Mouse (Mus musculus) lung, embryonic 14.5 days (tissue): ENCODE measurements around the gene Gm20388. TPM values are rescaled to one million over a fixed set of nuclear protein-coding genes. Genes with fewer than 3 reads are reported as not detected.
A peak's percentile ranks its signal among the peaks of the same experiment; 100 is the strongest.

Experiments used
- ATAC-seq: fragments of 200-750 bp; cut with Nextera tagmentation; 2 replicates; pipeline ENCODE4 v1.8.0; 2017; ENCODE audit warnings: mild to moderate bottlenecking, moderate TSS enrichment, moderate library complexity; ENCODE audit not compliant: insufficient read depth
- DNase-seq: peaks from one replicate; pipeline ENCODE4 v3.0.0-alpha.2; 2015
- H3K27ac ChIP-seq: fragments of 300-500 bp; sonication (generic); 2 replicates; pipeline ENCODE4 v1.5.1; 2014; ENCODE audit warnings: low read depth, mild to moderate bottlenecking, moderate library complexity
- H3K27me3 ChIP-seq: fragments of 300-500 bp; sonication (generic); 2 replicates; pipeline ENCODE4 v1.6.1; 2014; ENCODE audit warnings: low read length, control low read depth; ENCODE audit not compliant: insufficient read depth
- H3K36me3 ChIP-seq: fragments of 300-500 bp; sonication (generic); 2 replicates; pipeline ENCODE4 v1.6.1; 2014; ENCODE audit warnings: control low read depth; ENCODE audit not compliant: insufficient read depth
- H3K4me1 ChIP-seq: fragments of 300-500 bp; sonication (generic); 2 replicates; pipeline ENCODE4 v1.6.1; 2014; ENCODE audit warnings: antibody characterized with exemption, control low read depth; ENCODE audit not compliant: insufficient read depth
- H3K4me2 ChIP-seq: fragments of 300-500 bp; sonication (generic); 2 replicates; pipeline ENCODE4 v1.6.1; 2014; ENCODE audit warnings: mild to moderate bottlenecking
- H3K4me3 ChIP-seq: fragments of 300-500 bp; sonication (generic); 2 replicates; pipeline ENCODE4 v1.5.1; 2014; ENCODE audit warnings: low read depth, low read length
- H3K9ac ChIP-seq: fragments of 300-500 bp; sonication (generic); 2 replicates; pipeline ENCODE4 v1.6.1; 2014
- H3K9me3 ChIP-seq: fragments of 300-500 bp; sonication (generic); 2 replicates; pipeline ENCODE4 v1.6.1; 2016; ENCODE audit warnings: low read depth, low read length, control low read depth
- CTCF ChIP-seq: IDR thresholded peaks from 2 replicates; pipeline ENCODE4 v1.5.1; 2016; ENCODE audit warnings: antibody characterized with exemption, low read depth
- WGBS: fragments of 180-500 bp; shearing (Covaris S2); extraction: QIAGEN DNeasy Blood & Tissue Kit; methylation state at CpG from one replicate; pipeline ENCODE4 v1.1.7; 2014; 5-methylcytosine and 5-hydroxymethylcytosine counted together
- polyA plus RNA-seq: library from polyadenylated mRNA; unstranded; fragments of >200 nt; fragmentation: Nextera tagmentation; extraction: Ambion mirVana; gene quantifications from 2 replicates; pipeline ENCODE4 v1.2.1, GENCODE M21; 2014

Gm20388 gene
- polyA plus RNA-seq, 1 experiment from 2014 or later = not detected

GRCm38 (mm10) chr8:121203612-121204376, 1293.2 kb downstream of the Gm20388 start:
- no peak overlapping the region for H3K4me2 ChIP-seq
- peaks cover 14% of the 10 kb centered on the region; the same call in 1 of the 2 replicates for H3K4me1 ChIP-seq
- peak; percentile 50 for DNase-seq
- no peak overlapping the region for H3K9ac ChIP-seq
- H3K27me3 ChIP-seq = no peaks in the 10 kb centered on the region
- TF ChIP-seq CTCF = no peak
- H3K4me3 ChIP-seq = no peak overlapping the region
- no peaks in the 10 kb centered on the region for H3K36me3 ChIP-seq
- no peak overlapping the region for H3K27ac ChIP-seq
- no peak for ATAC-seq
- 62% methylated on average over 19 of the region's 19 CpGs for WGBS
- no peaks in the 10 kb centered on the region for H3K9me3 ChIP-seq

DNA sequence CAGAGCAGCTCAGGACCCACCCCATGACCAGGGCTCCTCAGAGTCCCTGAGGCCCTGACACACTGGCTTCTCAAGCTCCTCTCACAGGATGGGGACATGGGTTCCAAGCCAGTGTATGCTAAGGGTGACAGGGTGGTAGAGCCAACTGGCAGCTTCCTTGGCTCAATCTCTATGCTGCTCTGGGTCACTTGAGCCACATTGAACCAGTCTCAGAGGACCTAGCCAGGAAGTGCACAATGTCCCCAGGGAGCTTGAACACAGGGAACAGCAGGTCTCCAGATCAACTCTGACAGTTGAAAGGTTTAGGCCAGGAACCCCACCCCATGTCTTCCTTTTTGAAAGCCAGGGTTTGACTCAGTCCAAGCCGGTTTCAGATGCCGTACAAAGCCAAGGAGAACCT, 1296.5 kb downstream of the Gm20388 start:
- Histone ChIP-seq H3K4me2 (no peak overlapping the region), H3K9me3 (no peaks in the 10 kb centered on the region), H3K9ac (no peak overlapping the region), H3K36me3 (no peaks in the 10 kb centered on the region), H3K4me1 (no peaks in the 10 kb centered on the region), H3K27me3 (no peaks in the 10 kb centered on the region), H3K27ac (no peak overlapping the region), H3K4me3 (no peak overlapping the region)
- DNase-seq = no peak
- TF ChIP-seq CTCF = no peak
- ATAC-seq = no peak
- WGBS = 76% methylated on average over 2 of the region's 2 CpGs

GRCm38 (mm10) chr8:121210627-121211026, 1300.0 kb downstream of the Gm20388 start:
- 73% methylated on average over 3 of the region's 3 CpGs for WGBS
- no peak overlapping the region for H3K4me3 ChIP-seq
- H3K4me1 ChIP-seq = no peaks in the 10 kb centered on the region
- H3K4me2 ChIP-seq = no peak overlapping the region
- DNase-seq (no peak), ATAC-seq (no peak)
- H3K27me3 ChIP-seq = no peaks in the 10 kb centered on the region
- no peak for TF ChIP-seq CTCF
- no peak overlapping the region for H3K27ac ChIP-seq
- no peaks in the 10 kb centered on the region for H3K36me3 ChIP-seq
- no peaks in the 10 kb centered on the region for H3K9me3 ChIP-seq
- no peak overlapping the region for H3K9ac ChIP-seq

GRCm38 (mm10) chr8:121213236-121213635, 1302.6 kb downstream of the Gm20388 start:
- Histone ChIP-seq H3K27me3 (no peaks in the 10 kb centered on the region), H3K4me1 (no peaks in the 10 kb centered on the region), H3K9me3 (no peaks in the 10 kb centered on the region), H3K9ac (no peak overlapping the region), H3K4me2 (no peak overlapping the region), H3K27ac (no peak overlapping the region), H3K4me3 (no peak overlapping the region), H3K36me3 (no peaks in the 10 kb centered on the region)
- TF ChIP-seq CTCF = peak; percentile 73
- 60% methylated on average over 15 of the region's 15 CpGs for WGBS
- ATAC-seq (no peak), DNase-seq (no peak)

DNA sequence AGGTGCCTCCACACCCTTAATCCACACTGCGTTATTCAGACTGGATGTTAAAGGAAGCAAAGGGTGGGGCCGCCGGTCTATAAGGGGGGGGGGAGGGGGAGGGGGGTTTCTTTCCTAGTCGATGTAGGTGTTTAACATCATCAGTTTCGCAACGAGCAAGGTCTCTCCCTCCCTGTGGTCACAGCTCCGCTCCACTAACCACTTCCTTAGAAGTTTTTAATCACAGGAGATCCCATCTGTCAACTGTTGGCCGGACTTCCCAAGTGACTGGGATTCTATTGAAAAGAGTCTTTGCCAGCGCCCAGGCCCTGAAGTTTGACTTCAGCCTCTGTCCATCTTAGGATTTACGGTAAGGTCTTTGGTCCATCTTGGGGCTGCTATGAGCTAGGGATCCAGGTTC, 1303.0 kb downstream of the Gm20388 start:
- H3K9me3 ChIP-seq = no peaks in the 10 kb centered on the region
- 52% methylated on average over 10 of the region's 10 CpGs for WGBS
- no peaks in the 10 kb centered on the region for H3K27me3 ChIP-seq
- H3K36me3 ChIP-seq = no peaks in the 10 kb centered on the region
- no peak overlapping the region for H3K27ac ChIP-seq
- no peak overlapping the region for H3K4me2 ChIP-seq
- DNase-seq = no peak
- ATAC-seq = no peak
- no peaks in the 10 kb centered on the region for H3K4me1 ChIP-seq
- no peak overlapping the region for H3K9ac ChIP-seq
- TF ChIP-seq CTCF = no peak
- no peak overlapping the region for H3K4me3 ChIP-seq

DNA sequence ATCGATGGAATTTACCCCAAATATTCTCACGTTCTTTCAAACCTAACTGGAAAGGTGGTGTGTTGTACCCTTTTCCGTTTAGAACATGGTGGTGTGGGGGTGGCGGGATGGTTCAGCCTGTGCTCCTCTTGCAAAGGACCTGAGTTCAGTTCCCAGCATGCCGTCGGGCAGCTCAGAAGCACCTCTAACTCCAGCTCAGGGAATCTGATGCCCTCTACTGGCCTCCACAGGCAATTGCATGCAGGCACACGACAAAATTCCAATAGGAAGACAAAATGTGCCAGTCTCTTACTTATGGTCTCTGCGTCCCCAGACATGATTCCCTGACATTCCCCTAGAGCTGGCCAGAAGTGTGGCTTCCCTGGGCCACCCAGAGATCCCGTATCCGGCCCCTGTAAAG, 1304.3 kb downstream of the Gm20388 start:
- no peak overlapping the region for H3K27ac ChIP-seq
- ATAC-seq = no peak
- TF ChIP-seq CTCF = peak; percentile 63
- DNase-seq = no peak
- H3K9ac ChIP-seq = no peak overlapping the region
- H3K36me3 ChIP-seq = no peaks in the 10 kb centered on the region
- no peak overlapping the region for H3K4me3 ChIP-seq
- no peak overlapping the region for H3K4me2 ChIP-seq
- no peaks in the 10 kb centered on the region for H3K9me3 ChIP-seq
- no peaks in the 10 kb centered on the region for H3K27me3 ChIP-seq
- no peaks in the 10 kb centered on the region for H3K4me1 ChIP-seq
- WGBS = 79% methylated on average over 10 of the region's 10 CpGs

- no peak overlapping the region for H3K9ac ChIP-seq
- H3K27me3 ChIP-seq = no peaks in the 10 kb centered on the region
- no peaks in the 10 kb centered on the region for H3K4me1 ChIP-seq
- 81% methylated on average over 10 of the region's 10 CpGs for WGBS
- H3K4me3 ChIP-seq = no peak overlapping the region
- TF ChIP-seq CTCF = no peak
- no peaks in the 10 kb centered on the region for H3K9me3 ChIP-seq
- no peaks in the 10 kb centered on the region for H3K36me3 ChIP-seq
- ATAC-seq = no peak
- H3K4me2 ChIP-seq = no peak overlapping the region
- no peak for DNase-seq
- H3K27ac ChIP-seq = no peak overlapping the region
These were observed 1305.9 kb downstream of the Gm20388 start for GRCm38 (mm10) chr8:121216441-121216949.
